Mouse (Mus musculus) intestine, postnatal 0 days (tissue): ENCODE results near the gene Tmc2. TPM values are rescaled to one million over a fixed set of nuclear protein-coding genes. Genes with fewer than 3 reads are reported as not detected.

Experiments used
- ATAC-seq: fragments of 200-750 bp; cut with Nextera tagmentation; 2 replicates; pipeline ENCODE4 v1.8.0; 2017; ENCODE audit warnings: mild to moderate bottlenecking, moderate TSS enrichment, moderate library complexity
- H3K27ac ChIP-seq: fragments of 300-500 bp; sonication (generic); 2 replicates; pipeline ENCODE4 v1.5.1; 2014; ENCODE audit warnings: mild to moderate bottlenecking, low read depth, low read length, moderate library complexity
- H3K27me3 ChIP-seq: fragments of 300-500 bp; sonication (generic); replicated peaks from 2 replicates; pipeline ENCODE4 v1.6.1; 2014; ENCODE audit warnings: low read length, mixed read lengths; ENCODE audit not compliant: control insufficient read depth, insufficient read depth
- H3K36me3 ChIP-seq: fragments of 300-500 bp; sonication (generic); 2 replicates; pipeline ENCODE4 v1.6.1; 2014; ENCODE audit warnings: mild to moderate bottlenecking, moderate library complexity; ENCODE audit not compliant: control insufficient read depth, insufficient read depth
- H3K4me1 ChIP-seq: fragments of 300-500 bp; sonication (generic); replicated peaks from 2 replicates; pipeline ENCODE4 v1.6.1; 2014; ENCODE audit warnings: antibody characterized with exemption, low read length, mixed read lengths; ENCODE audit not compliant: control insufficient read depth, insufficient read depth
- H3K4me2 ChIP-seq: fragments of 300-500 bp; sonication (generic); replicated peaks from 2 replicates; pipeline ENCODE4 v1.6.1; 2014; ENCODE audit warnings: low read depth, mild to moderate bottlenecking, moderate library complexity
- H3K4me3 ChIP-seq: fragments of 300-500 bp; sonication (generic); 2 replicates; pipeline ENCODE4 v1.5.1; 2014; ENCODE audit warnings: low read depth, low read length
- H3K9ac ChIP-seq: fragments of 300-500 bp; sonication (generic); 2 replicates; pipeline ENCODE4 v1.6.1; 2014; ENCODE audit warnings: mild to moderate bottlenecking, low read depth, low read length
- H3K9me3 ChIP-seq: fragments of 300-500 bp; sonication (generic); 2 replicates; pipeline ENCODE4 v1.6.1; 2016; ENCODE audit warnings: mixed run types; ENCODE audit not compliant: control insufficient read depth
- CTCF ChIP-seq: sonication (generic); IDR thresholded peaks from 2 replicates; pipeline ENCODE4 v1.5.1; 2016; ENCODE audit warnings: low read depth, mild to moderate bottlenecking, control low read depth, antibody characterized with exemption, moderate library complexity
- WGBS: fragments of 180-500 bp; shearing (Covaris S2); extraction: QIAGEN DNeasy Blood & Tissue Kit; methylation state at CpG from one replicate; pipeline ENCODE4 v1.1.7; 2014; 5-methylcytosine and 5-hydroxymethylcytosine counted together
- polyA plus RNA-seq: library from polyadenylated mRNA; unstranded; fragments of >200 nt; fragmentation: Nextera tagmentation; extraction: Ambion mirVana; gene quantifications from 2 replicates; pipeline ENCODE4 v1.2.1, GENCODE M21; 2015

Gene Tmc2
- polyA plus RNA-seq, 1 experiment from 2014 or later, result not detected

DNA sequence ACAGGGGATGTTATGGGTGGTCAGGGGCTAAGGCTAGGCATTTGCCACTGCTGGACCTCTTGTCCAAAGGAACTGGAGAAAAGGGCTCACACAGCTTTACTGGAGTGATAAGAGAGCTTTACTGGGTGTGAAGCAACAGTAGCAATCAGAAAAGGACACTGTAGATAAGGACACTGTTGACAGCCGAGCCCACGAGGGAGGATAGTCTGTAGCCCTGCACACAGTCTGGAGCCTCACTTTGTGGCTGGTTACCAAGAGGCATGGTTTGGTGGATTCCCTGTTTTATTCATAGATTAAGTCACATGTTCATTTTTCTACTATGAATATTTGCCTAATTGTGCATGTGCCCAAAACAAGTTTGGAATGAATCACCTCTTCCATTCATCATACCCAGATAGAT is 67.4 kb downstream of the Tmc2 start:
- Histone ChIP-seq H3K27me3 (no peaks in the 10 kb centered on the region), H3K36me3 (no peaks in the 10 kb centered on the region), H3K4me3 (no peak overlapping the region), H3K4me1 (no peaks in the 10 kb centered on the region), H3K9me3 (no peaks in the 10 kb centered on the region), H3K9ac (no peak overlapping the region), H3K4me2 (no peak overlapping the region), H3K27ac (no peak overlapping the region)
- no peak for TF ChIP-seq CTCF
- WGBS, result 39% methylated on average over 2 of the region's 2 CpGs
- ATAC-seq, result no peak

DNA sequence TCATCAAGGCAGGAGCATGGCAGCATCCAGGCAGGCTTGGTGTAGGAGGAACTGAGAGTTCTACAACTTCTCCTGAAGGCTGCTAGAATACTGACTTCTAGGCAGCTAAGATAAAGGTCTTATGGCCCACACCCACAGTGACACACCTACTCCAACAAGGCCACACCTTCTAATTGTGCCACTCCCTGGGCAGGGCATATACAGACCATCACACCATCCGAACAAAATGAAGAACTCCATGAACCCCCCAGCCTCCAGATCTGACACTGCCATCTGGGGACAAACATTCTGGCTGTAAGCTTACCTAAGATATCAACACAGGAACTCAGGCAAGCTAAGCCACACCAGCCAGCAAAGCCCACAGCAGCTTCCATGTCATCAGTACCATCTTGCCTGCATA is 70.5 kb downstream of the Tmc2 start:
- ATAC-seq, result no peak
- H3K4me2 ChIP-seq, result no peak overlapping the region
- H3K27me3 ChIP-seq, result no peaks in the 10 kb centered on the region
- WGBS, result 52% methylated on average over 1 of the region's 1 CpGs
- H3K4me1 ChIP-seq, result no peaks in the 10 kb centered on the region
- no peak overlapping the region for H3K9ac ChIP-seq
- no peak overlapping the region for H3K4me3 ChIP-seq
- TF ChIP-seq CTCF, result no peak
- H3K27ac ChIP-seq, result no peak overlapping the region
- H3K9me3 ChIP-seq, result no peaks in the 10 kb centered on the region
- no peaks in the 10 kb centered on the region for H3K36me3 ChIP-seq

- H3K9ac ChIP-seq, result no peak overlapping the region
- H3K4me2 ChIP-seq, result no peak overlapping the region
- 62% methylated on average over 7 of the region's 7 CpGs for whole genome bisulfite sequencing
- no peak for ATAC-seq
- no peaks in the 10 kb centered on the region for H3K4me1 ChIP-seq
- H3K4me3 ChIP-seq, result no peak overlapping the region
- H3K9me3 ChIP-seq, result no peaks in the 10 kb centered on the region
- no peaks in the 10 kb centered on the region for H3K27me3 ChIP-seq
- peak; percentile 28; the same call in 1 of the 2 replicates for TF ChIP-seq CTCF
- H3K27ac ChIP-seq, result no peak overlapping the region
- no peaks in the 10 kb centered on the region for H3K36me3 ChIP-seq
Measured at GRCm38 (mm10) chr2:130268074-130268473, 73.1 kb downstream of the Tmc2 start.

GRCm38 (mm10) chr2:130273732-130274131 is 78.7 kb downstream of the Tmc2 start:
- TF ChIP-seq CTCF, result no peak
- no peaks in the 10 kb centered on the region for H3K9me3 ChIP-seq
- ATAC-seq, result peak; percentile 12
- H3K36me3 ChIP-seq, result peaks cover 28% of the 10 kb centered on the region
- peak overlapping the region; percentile 61 for H3K4me3 ChIP-seq
- no peaks in the 10 kb centered on the region for H3K27me3 ChIP-seq
- H3K9ac ChIP-seq, result peak overlapping the region; percentile 71
- H3K4me1 ChIP-seq, result peaks cover 3% of the 10 kb centered on the region; the same call in 1 of the 2 replicates
- H3K4me2 ChIP-seq, result peak overlapping the region; percentile 67
- H3K27ac ChIP-seq, result peak overlapping the region; percentile 74
- WGBS, result 2% methylated on average over 14 of the region's 14 CpGs

GRCm38 (mm10) chr2:130274149-130274861 is 79.3 kb downstream of the Tmc2 start, which contains the start of gene Nop56:
TSS of gene Nop56 (plus strand) at chr2:130274430.
- H3K9ac ChIP-seq, result peak within 1 kb of the TSS; percentile 71
- ATAC-seq, result peak; percentile 97
- H3K4me2 ChIP-seq, result peak within 1 kb of the TSS; percentile 67
- H3K36me3 ChIP-seq, result peaks cover 29% of the 10 kb centered on the region
- under 1% methylated on average over 68 of the region's 68 CpGs for WGBS
- H3K27me3 ChIP-seq, result no peaks in the 10 kb centered on the region
- peak; percentile 18 for TF ChIP-seq CTCF
- H3K4me1 ChIP-seq, result peaks cover 3% of the 10 kb centered on the region; the same call in 1 of the 2 replicates
- peak within 1 kb of the TSS; percentile 61 for H3K4me3 ChIP-seq
- H3K27ac ChIP-seq, result peak within 1 kb of the TSS; percentile 74
- no peaks in the 10 kb centered on the region for H3K9me3 ChIP-seq

DNA sequence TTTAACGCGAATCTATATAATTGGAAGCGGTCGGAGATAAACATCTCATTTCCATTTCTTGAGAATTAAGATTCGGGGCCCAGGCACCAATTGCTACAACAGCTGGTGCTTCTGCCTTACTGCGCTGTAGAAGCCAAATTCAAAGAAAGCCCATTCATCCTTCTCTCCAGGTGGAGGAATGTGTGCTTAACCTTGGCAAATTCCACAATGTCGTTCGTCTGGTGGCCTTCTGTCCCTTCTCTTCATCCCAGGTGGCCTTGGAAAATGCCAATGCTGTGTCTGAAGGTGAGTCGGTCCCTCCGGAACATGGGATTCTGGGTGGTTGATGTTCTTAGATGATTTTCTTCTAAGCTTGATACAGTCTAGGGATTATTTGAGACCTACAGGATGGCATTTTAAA is 79.9 kb downstream of the Tmc2 start:
- Histone ChIP-seq H3K4me3 (peak overlapping the region; percentile 61), H3K27ac (no peak overlapping the region), H3K27me3 (no peaks in the 10 kb centered on the region), H3K9me3 (no peaks in the 10 kb centered on the region), H3K4me1 (peaks cover 3% of the 10 kb centered on the region; the same call in 1 of the 2 replicates), H3K9ac (peak overlapping the region; percentile 71), H3K36me3 (peaks cover 35% of the 10 kb centered on the region), H3K4me2 (peak overlapping the region; percentile 67)
- TF ChIP-seq CTCF, result no peak
- ATAC-seq, result no peak
- WGBS, result 0% methylated on average over 10 of the region's 10 CpGs
